Mouse (Mus musculus) small intestine, adult 2 months (tissue): Measurements from ENCODE around the gene Pih1d1. TPM values are rescaled to one million over a fixed set of nuclear protein-coding genes. Genes with fewer than 3 reads are reported as not detected.

Experiments used
- H3K27ac ChIP-seq: fragments of 200-500 bp; 2 replicates; pipeline ENCODE4 v1.5.1; 2012; ENCODE audit warnings: low read depth, low read length, control low read depth, inconsistent platforms; ENCODE audit not compliant: insufficient read depth
- H3K27me3 ChIP-seq: fragments of 200-500 bp; 2 replicates; pipeline ENCODE4 v1.6.1; 2012; ENCODE audit warnings: mild to moderate bottlenecking, moderate library complexity, low read length, inconsistent platforms; ENCODE audit not compliant: control insufficient read depth, insufficient read depth
- H3K36me3 ChIP-seq: fragments of 200-500 bp; 2 replicates; pipeline ENCODE4 v1.6.1; 2012; ENCODE audit warnings: mild to moderate bottlenecking, low read length, control low read depth, inconsistent platforms; ENCODE audit not compliant: control insufficient read depth, insufficient read depth
- H3K4me1 ChIP-seq: fragments of 200-500 bp; 2 replicates; pipeline ENCODE4 v1.6.1; 2012; ENCODE audit warnings: low read length, inconsistent platforms, mixed read lengths; ENCODE audit not compliant: control insufficient read depth, insufficient read depth, insufficient read length
- H3K4me3 ChIP-seq: fragments of 200-500 bp; 2 replicates; pipeline ENCODE4 v1.5.1; 2012; ENCODE audit warnings: low read depth, mild to moderate bottlenecking, control low read depth, inconsistent platforms, low read length, moderate library complexity
- CTCF ChIP-seq: fragments of 200-500 bp; IDR thresholded peaks from 2 replicates; pipeline ENCODE4 v1.5.1; 2012; ENCODE audit warnings: low read depth, mild to moderate bottlenecking, control low read depth, inconsistent platforms, low read length, moderate library complexity, mixed read lengths; ENCODE audit not compliant: insufficient replicate concordance, insufficient read length; ENCODE audit errors: extremely low read depth
- POLR2A ChIP-seq: fragments of 200-500 bp; IDR thresholded peaks from 2 replicates; pipeline ENCODE4 v1.6.1; 2012; ENCODE audit warnings: low read depth, mild to moderate bottlenecking, control low read depth, inconsistent platforms, low read length, moderate library complexity
- WGBS: fragments of 180-500 bp; shearing (Covaris S2); methylation state at CpG from one replicate; pipeline ENCODE4 v1.1.7; 2018; 5-methylcytosine and 5-hydroxymethylcytosine counted together
- polyA plus RNA-seq: library from polyadenylated mRNA; depleted of rRNA; stranded (reverse); fragments of >200 nt; gene quantifications from 2 replicates; pipeline ENCODE4 v1.2.3, GENCODE M21; 2012

The Pih1d1 gene
- polyA plus RNA-seq, 1 experiment, result 48.5 TPM

DNA sequence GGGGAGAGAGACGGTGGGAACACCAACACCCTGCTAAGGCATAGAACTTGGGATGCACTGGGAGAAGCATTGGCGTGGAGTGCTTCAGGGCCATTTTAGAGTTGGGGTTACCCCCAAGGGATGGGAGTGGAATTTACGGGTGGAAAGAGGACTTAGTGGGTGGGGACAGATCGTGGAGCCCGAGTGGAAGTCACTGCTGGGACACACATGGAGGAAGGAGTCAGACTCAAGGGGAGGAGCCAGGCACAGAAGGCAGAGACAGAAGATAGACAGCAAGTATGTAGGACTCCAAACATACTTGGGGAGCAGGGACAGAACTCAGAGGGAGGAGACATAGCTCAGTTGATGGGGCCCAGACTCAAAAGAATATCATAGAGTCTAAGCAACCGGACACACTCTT lies 8.4 kb downstream of the Pih1d1 start:
- H3K27ac ChIP-seq, result no peak overlapping the region
- no peaks in the 10 kb centered on the region; the same call in 1 of the 2 replicates for H3K4me1 ChIP-seq
- H3K4me3 ChIP-seq, result 0 out of 2 replicates have a peak overlapping the region, but pooled peaks have one; percentile 61
- H3K36me3 ChIP-seq, result 0 out of 2 replicates have a peak, but pooled peaks cover 2% of the 10 kb centered on the region
- WGBS, result 23% methylated on average over 6 of the region's 6 CpGs
- H3K27me3 ChIP-seq, result peaks cover 37% of the 10 kb centered on the region
- TF ChIP-seq POLR2A, result no peak
- TF ChIP-seq CTCF, result no peak; the same call in 1 of the 2 replicates

DNA sequence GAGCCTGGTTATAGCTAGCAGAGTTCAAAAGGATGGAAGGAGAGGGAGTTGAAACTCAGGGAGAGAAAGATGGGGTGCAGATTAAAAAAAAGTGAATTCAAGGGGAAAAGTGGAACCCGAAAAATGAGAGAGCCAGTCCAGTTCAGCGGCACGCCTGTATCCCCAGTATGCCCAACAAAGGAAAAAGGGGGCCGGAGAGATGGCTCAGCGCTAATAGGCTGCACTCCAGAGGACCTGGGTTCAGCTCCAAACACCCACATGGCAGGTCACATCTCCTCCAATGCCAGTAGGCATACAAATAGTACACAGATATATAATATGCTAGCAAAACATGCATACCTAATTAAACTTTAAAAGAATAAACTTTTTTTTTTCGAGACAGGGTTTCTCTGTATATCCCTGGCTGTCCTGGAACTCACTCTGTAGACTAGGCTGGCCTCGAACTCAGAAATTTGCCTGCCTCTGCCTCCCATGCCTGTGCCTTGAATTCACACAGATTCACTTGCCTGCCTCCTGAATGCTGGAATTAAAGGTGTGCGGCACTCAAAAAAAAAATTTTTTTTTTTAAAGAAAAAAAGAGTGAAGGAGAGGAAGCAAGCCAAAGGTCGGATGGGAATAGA lies 9.0 kb downstream of the Pih1d1 start:
- WGBS, result 71% methylated on average over 9 of the region's 9 CpGs
- Histone ChIP-seq H3K4me3 (no peak overlapping the region), H3K4me1 (no peaks in the 10 kb centered on the region; the same call in 1 of the 2 replicates), H3K27ac (no peak overlapping the region), H3K36me3 (0 out of 2 replicates have a peak, but pooled peaks cover 2% of the 10 kb centered on the region), H3K27me3 (peaks cover 43% of the 10 kb centered on the region)
- TF ChIP-seq POLR2A (no peak), CTCF (no peak)

DNA sequence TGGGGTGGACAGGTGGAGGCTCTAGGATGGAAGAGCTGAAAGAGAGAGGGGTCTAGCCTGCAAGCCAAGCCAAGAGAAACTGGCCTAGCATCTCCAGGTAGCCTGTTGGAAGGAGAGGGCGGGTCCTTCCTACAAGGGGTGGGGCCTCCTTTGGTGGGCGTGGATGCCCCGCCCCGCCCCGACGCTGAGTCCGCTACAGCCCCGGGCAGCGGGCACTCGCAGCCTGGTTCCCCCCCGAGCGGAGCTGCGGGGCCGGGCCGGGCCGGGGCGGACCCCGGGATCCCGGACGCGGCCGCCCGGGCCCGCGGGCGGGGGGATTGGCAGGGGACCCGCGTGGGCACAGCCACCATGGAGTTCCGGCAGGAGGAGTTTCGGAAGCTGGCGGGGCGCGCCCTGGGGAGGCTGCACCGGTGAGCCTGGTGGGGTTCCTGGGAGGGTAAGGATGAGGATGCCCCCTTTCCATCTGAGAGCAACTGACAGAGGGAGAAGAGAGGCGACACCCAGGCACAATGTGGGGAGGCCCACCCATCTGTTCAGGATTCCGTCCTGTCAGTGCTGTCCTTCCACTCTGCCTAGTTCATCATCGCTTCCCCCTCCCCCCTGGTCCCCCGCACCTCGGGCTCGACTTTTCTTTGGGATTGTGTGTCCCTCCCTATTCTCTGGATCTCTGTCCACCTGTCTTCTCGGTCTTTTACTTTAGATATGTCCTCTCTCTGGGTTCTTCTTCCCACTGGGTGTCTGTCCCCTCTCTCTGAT lies 9.8 kb downstream of the Pih1d1 start, which contains the start of gene Slc17a7:
Slc17a7 (plus strand) TSS at position 215 of the 756 bp plus-strand sequence.
- Histone ChIP-seq H3K36me3 (0 out of 2 replicates have a peak, but pooled peaks cover 1% of the 10 kb centered on the region), H3K4me3 (peak within 1 kb of the TSS; percentile 38), H3K4me1 (peaks cover 3% of the 10 kb centered on the region; the same call in 1 of the 2 replicates), H3K27me3 (peaks cover 50% of the 10 kb centered on the region), H3K27ac (no peak within 1 kb of the TSS)
- TF ChIP-seq CTCF, result no peak
- TF ChIP-seq POLR2A, result no peak
- WGBS, result 3% methylated on average over 40 of the region's 41 CpGs

DNA sequence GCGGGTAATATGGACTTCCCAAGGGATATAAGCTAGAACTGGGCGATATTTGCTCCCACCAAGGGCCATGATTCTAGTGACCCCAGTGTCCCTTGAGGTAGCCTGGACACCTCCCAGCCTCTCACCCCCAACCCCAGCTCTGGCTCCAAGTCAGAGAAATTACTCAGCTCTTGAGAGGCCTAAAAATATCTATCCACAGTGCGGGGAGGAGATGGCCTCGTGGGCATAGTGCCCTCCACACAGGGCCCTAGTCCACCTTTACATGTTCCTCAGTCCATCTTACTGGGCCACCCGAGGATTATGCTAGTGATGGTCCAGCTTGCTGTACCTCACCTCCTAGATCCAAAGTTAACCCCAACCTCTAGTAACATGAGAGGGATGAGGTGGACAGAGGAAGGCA lies 10.7 kb downstream of the Pih1d1 start:
- Histone ChIP-seq H3K27me3 (peaks cover 56% of the 10 kb centered on the region), H3K36me3 (no peaks in the 10 kb centered on the region), H3K27ac (no peak overlapping the region), H3K4me1 (peaks cover 3% of the 10 kb centered on the region; the same call in 1 of the 2 replicates), H3K4me3 (no peak overlapping the region)
- WGBS, result 66% methylated on average over 5 of the region's 5 CpGs
- TF ChIP-seq CTCF (no peak), POLR2A (no peak)

DNA sequence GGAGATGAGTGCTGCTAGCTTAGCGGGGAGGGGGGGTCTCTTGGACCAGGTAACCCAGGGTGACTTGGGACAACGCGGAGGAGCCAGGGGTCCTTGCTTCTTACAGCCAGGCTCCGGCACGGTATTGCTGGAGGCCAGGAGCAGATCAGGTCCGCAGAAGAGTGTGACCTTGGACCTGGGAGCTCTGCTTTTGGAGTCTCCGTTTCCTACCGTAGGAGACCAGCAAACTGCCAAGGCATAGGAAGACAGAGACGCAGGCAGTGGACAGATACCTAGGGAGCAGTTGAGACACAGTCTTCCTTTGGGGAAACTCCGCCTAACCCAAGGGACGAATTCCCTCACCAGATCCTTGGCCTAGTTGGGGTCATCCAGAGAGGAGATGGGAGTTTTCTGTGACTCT lies 11.6 kb downstream of the Pih1d1 start:
- peaks cover 62% of the 10 kb centered on the region for H3K27me3 ChIP-seq
- 62% methylated on average over 11 of the region's 11 CpGs for WGBS
- TF ChIP-seq POLR2A, result no peak
- H3K27ac ChIP-seq, result no peak overlapping the region
- H3K36me3 ChIP-seq, result no peaks in the 10 kb centered on the region
- no peak overlapping the region for H3K4me3 ChIP-seq
- peaks cover 3% of the 10 kb centered on the region; the same call in 1 of the 2 replicates for H3K4me1 ChIP-seq

DNA sequence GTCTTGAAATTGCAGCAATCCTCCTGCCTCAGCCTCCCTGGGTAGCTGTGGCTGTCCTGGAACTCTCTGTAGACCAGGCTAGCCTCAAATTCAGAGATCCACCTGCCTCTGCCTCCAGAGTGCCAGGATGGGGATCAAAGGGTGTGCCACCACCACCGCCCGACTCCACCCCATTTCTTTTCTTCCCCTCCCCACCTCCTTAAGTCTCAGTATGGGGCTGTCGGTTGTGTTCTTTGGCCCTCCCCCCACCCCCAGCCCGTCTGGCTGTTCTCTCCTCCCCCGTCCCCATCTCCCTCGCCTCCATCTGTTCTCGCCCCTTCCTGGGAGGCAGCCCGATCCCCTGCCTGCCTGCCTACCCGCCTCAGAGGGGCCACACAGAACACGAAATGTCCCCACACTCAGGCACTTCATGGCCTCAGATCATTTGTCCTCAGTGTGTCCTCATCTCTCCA lies 12.9 kb downstream of the Pih1d1 start:
- H3K27me3 ChIP-seq, result peaks cover 62% of the 10 kb centered on the region
- H3K4me3 ChIP-seq, result no peak overlapping the region
- TF ChIP-seq POLR2A, result no peak
- TF ChIP-seq CTCF, result no peak
- H3K4me1 ChIP-seq, result peaks cover 3% of the 10 kb centered on the region; the same call in 1 of the 2 replicates
- 32% methylated on average over 10 of the region's 10 CpGs for WGBS
- no peak overlapping the region for H3K27ac ChIP-seq
- H3K36me3 ChIP-seq, result no peaks in the 10 kb centered on the region

DNA sequence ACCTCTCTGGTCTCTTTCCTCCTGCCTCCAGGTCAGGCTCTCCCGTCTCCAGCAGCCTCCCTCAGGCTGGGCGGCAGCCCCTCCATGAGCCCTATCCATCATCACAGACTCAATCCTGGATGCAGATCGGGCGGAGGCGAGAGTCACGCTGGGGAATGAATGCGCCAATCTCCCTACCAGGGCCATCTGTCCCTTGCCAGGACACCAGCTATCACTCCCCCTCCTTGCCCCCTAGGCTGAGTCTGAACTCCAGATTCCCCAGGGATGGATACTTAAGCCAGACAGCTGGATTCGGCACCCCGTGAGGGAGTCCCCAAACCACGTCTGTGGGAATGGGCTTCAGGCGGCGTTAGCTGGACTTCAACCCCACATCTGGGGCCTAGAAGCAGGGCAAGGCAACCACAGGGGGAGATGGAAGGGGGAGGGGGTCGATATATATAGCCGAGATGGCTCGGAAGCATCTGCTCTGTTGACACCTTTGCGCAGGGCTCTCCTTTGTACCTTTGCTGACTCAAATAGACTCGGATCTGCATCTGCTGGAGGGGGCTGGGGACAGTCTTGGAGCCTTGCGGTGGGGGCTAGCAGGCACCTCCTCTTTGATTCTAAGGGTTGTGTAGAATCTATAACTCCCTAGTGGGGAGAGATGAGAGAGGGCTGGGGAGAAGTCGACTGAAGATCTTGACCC lies 13.8 kb downstream of the Pih1d1 start:
- WGBS, result 9% methylated on average over 19 of the region's 19 CpGs
- Histone ChIP-seq H3K27ac (no peak overlapping the region), H3K36me3 (no peaks in the 10 kb centered on the region), H3K4me1 (0 out of 2 replicates have a peak, but pooled peaks cover 3% of the 10 kb centered on the region), H3K27me3 (peaks cover 65% of the 10 kb centered on the region), H3K4me3 (no peak overlapping the region)
- no peak for TF ChIP-seq CTCF
- no peak for TF ChIP-seq POLR2A
